Mouse (Mus musculus) layer of hippocampus, adult 9-11 months (tissue): ENCODE data around the gene Gnai1.
A peak's percentile ranks its signal among the peaks of the same experiment; 100 is the strongest.

ENCODE experiments used
- DNase-seq: peaks from one replicate; pipeline ENCODE4 v3.0.0; 2022

Gene Gnai1

DNA sequence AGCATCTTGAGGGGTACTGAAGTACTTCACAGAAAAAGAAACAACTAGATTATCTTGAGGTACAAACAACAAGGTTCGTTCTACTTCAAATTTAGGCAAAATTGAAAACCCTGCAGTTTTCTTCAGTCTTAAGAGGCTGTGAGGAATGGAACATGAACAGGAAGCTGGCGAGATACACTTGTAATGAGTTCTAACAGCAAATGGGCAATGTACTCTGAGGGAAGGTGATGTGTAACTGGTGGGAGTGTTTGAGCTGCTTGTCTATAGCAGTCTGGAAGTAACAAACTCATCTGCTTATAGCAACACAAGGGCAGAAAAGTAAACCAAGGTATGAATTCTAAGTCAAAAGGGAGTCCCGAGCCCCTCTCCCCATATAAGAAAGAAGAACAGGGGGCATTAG lies 78.1 kb downstream of the Gnai1 start:
- no peak for DNase-seq

DNA sequence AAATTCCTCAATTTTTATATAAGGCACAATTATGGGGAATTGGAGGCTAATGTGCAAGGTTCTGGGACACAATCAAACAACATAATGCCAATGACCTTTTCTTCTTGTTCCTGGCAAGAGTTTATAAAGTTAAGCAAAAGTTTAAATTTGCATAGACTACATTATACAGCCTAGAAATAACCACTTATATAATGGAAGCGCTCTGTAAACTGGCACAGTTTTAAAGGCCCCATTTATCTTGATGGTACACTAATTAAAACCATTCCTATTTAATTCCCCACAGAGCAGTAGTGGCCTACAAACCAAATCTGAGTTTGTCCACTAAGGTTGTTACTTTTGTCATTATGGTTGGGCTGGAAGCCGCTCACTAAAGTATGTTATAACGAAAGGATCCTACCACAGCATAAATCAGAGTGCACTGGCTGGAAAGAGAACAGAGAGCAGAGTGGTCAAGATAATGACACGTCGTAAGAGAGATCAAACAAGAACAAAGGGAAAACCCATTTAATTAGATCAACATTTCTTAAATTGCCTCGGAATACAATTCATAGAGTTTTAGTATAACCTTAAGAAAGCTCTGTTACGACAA lies 85.7 kb downstream of the Gnai1 start:
- no peak for DNase-seq

DNA sequence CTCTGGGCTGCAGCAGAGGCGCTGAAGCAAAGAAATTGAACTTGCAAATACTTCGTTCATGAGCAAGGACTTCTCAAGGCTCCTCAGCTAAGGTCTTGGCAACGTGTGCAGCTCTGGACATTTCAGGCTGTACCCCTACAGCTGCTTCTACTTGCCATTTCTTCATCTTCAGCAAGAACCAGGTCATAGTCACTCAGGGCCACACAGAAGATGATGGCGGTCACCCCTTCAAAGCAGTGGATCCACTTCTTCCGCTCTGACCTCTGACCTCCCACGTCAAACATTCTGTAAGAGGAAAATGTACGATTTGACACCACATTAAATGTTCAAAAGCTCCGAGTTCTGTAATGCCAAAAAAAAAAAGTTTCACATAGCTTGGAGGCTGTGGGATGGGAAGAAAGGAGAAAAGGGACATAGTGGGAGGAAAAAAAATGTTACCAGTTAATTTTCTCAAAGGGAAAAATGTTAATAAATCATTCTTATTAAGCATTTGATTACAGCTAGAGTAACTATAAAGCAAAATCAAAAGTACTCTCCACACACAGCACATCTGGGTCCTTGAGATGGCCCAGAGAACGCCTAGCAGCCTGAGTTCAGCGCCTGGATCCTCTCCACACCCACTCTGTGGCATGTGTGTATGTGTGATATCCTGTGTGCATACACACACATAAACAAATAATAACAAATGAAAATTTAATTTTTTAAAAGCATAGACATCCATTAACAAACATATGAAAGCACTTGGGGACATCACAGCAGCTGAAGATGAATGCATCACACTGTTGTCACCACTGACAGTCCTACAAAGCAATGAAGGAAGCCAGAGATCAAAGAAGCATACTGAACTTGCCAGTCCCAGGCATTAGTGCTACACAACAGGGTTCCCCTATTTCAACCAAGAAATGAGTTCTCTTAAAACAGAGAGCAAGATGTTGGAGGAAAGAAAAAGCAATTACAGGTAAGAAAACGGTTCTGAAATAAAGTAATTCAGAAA lies 86.6 kb downstream of the Gnai1 start:
- DNase-seq: no peak

DNA sequence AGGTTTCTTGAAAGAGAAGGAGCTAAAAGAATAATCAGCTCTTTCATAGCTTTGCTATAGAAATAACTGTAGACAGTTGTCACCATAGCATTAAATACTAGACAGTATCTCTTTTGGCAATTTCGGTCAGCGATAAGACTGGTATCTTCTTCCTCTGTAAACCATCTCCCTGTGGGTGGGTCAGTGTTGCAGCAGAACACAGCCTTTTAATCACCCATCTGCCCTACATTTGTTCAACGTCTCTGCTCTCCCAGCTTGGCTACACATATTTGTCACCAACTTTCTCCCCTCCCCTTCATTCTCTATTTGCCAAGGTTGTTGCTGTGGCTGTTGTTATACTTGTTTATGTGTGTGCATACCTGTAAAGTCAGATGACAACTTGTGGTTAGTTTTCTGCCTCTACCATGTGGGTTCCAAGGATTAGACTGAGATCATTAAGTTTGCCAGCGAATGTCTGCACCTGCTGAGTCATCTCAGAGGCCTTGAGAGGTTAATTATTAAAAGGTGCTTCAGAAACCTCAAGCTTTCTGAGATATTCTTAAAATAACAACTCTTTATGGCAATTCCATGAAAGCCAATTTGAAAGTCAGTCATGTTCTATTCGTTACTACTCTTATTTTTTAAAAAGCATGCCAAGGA lies 109.7 kb downstream of the Gnai1 start:
- DNase-seq: no peak

DNA sequence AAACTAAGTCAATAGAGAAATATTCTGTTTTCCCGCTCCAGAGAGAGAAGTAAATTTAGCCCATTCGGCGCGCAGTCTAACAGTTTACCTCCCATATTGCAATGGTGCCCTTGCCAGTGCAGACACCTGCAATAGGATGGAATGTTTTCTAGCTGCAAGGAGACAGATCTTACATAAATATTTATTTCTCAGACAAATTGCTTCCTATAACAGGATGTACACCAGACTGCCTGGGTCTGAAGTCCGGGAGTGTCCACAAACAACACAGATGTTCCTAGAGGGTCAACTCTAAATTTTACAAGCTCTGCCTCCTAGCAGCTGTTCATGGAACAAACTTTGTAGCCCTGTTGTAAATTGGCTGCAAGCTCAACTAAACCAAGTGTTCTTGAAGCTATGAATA lies 111.0 kb downstream of the Gnai1 start:
- DNase-seq: no peak

DNA sequence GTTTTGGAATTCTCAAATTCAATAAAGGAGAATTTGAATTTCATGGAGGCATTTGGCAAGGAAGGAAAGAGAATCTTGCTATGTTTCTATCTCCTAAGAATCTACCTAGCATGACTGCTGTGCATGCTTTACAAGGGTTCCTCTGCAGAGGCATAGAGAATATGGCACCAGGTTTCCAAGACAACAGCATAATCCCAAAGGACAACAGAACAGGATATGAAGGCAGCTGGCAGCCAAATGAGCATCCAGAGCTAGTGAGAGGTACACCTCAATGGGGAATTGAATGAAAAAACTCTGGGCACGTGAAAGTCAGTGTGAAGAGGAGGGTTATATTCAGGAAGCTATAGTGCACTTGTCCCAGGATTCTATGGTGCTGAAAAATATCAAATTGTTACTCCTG lies 130.8 kb downstream of the Gnai1 start:
- no peak for DNase-seq

DNA sequence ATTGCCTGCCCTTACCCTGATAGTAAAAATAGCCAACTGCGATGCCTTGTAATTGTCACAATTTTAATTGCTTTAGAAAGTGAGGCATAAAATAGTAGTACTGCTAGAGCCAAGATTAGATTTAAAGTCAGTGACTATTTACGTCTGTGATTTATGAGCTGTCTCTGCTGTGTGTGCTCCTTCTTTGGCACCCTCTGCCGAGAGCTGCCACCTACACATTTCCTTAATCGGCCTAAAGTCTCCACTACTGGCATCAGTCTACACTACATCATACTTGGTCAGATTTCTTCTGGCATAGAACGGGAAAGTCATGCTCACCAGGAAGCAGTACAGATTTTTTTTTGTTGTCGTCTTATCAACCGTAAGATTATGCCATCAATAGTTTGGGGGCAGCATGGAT lies 131.3 kb downstream of the Gnai1 start:
- DNase-seq: peak; percentile 20

DNA sequence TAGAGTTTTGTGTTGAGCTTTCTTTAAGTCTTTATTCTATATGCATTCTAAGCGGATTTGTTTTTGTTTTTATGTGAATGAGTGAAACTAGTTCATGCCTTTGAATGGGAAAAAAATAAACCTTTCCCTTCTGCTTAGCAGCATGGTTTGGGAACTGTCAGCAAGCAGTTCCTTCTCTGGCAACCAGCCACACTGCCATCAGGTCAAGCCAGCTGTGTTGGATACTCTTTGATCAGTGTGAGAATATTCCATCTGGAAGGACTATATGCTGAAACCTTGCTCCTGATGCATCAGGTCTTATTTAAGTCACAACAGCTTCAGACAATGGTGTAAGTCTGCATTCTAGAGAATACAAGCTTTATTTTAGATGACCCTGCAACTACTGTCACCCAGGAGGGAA lies 139.3 kb downstream of the Gnai1 start:
- no peak for DNase-seq

DNA sequence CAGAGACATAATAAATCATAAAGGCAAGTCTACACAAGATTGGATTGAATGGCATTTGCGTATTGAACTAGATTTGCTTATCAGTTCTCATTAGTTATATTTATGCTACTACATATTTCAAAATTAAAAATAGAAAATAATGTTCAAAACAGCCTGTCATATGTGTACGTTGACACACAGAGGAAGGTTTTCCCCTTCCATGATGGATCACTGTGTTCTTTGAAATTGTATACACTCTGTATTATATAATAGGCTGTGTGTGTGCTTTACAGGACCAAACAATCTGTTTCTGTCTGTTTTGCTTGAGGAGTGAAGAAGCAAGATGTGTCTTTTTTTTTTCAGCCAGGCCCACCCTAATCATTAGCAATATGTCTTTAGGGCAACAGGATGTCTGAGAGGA lies 141.9 kb downstream of the Gnai1 start:
- no peak for DNase-seq

DNA sequence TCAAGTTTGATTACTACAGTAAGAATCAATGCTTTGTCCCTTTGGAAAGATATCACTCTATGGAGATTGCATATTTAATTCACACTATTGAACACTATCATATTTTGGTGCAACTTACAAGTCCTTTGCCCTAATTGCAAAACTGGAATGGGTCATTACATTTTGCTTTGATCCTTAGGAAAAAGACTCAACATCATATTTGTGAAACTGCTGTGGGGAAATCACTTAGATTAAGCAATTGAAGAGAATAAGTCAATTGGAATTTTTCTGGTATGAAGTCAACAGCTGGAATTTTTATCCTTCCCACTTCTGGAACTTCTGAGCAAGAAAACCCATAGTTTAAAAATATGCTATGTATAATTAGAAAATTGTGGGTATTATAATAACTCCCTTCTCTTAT lies 142.3 kb downstream of the Gnai1 start:
- DNase-seq: no peak
